Mouse (Mus musculus) stomach, postnatal 0 days (tissue): Measurements from ENCODE around the gene Myo15b.

Experiments used
- CTCF ChIP-seq: IDR thresholded peaks from 2 replicates; pipeline ENCODE4 v1.5.1; 2016; ENCODE audit warnings: antibody characterized with exemption, low read depth, mild to moderate bottlenecking, moderate library complexity
- EP300 ChIP-seq: optimal IDR thresholded peaks from 2 replicates; pipeline ENCODE3; 2016; ENCODE audit warnings: antibody characterized with exemption

DNA sequence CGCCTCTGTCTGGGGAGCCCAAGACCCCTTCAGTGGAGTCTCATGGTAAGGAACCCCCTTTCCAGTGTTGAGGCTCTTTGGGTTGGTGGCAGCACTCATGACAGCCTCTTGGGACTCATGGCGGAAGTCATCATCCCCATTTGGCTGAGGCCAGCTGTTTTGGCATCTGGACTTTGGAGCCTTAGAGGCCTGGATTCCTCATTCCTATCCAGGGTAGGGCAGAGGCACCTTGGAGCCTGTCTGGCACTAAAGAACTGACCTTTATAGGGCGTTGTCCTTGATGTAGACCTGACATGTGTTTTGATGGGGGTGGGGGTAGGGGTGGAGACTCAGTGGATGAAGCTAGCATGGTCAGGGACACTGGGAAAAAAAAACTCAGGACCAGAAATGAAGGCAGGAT, 26.2 kb downstream of the Myo15b start:
- TF ChIP-seq CTCF (no peak), EP300 (no peak)
